In genomic region chr15:54358731-54359130, GRCm38 (mm10) we compare ENCODE assay signal across 22 mouse cellular contexts.
"Had no signal": no experiment of that assay in that cellular context is flagged by ENCODE, and none has a peak within 500 bp of the region (broad histone marks: within the 10 kb centered on the region; RNA-seq: fewer than 3 reads in every experiment).

No protein-coding gene starts in this region.

- H3K27me3 ChIP-seq: limb, embryonic 13.5 days; liver, embryonic 12.5 days; liver, embryonic 15.5 days; lung, embryonic 15.5 days; megakaryocyte, embryonic 14.5 days; midbrain, embryonic 13.5 days; stomach, embryonic 15.5 days had no signal

- H3K36me3 ChIP-seq: limb, embryonic 10.5 days; limb, embryonic 13.5 days; liver, embryonic 12.5 days; liver, embryonic 15.5 days; lung, embryonic 15.5 days; midbrain, embryonic 10.5 days; midbrain, embryonic 13.5 days; stomach, embryonic 15.5 days had no signal

- DNase-seq: kidney, adult 9 months; kidney, postnatal 14 days; layer of hippocampus, adult 9-11 months; liver; lung, adult 18-20 months; lung, postnatal 10 days; lung, postnatal 36 days; right cerebral cortex, adult 18-20 months; right cerebral cortex, postnatal 14 days; right cerebral cortex, postnatal 4 days; spleen, adult 18-20 months; thymus, postnatal 25 days had no signal

- H3K4me1 ChIP-seq: limb, embryonic 10.5 days; limb, embryonic 13.5 days; liver, embryonic 12.5 days; liver, embryonic 15.5 days; megakaryocyte, embryonic 14.5 days; midbrain, embryonic 10.5 days; midbrain, embryonic 13.5 days; stomach, embryonic 15.5 days had no signal

- H3K9ac ChIP-seq: limb, embryonic 13.5 days; liver, embryonic 12.5 days; liver, embryonic 15.5 days; lung, embryonic 15.5 days; midbrain, embryonic 13.5 days; stomach, embryonic 15.5 days had no signal

- H3K4me3 ChIP-seq: layer of hippocampus, adult 2 months; limb, embryonic 10.5 days; limb, embryonic 13.5 days; liver, embryonic 12.5 days; liver, embryonic 15.5 days; lung, embryonic 15.5 days; megakaryocyte, embryonic 14.5 days; midbrain, embryonic 10.5 days; midbrain, embryonic 13.5 days; stomach, embryonic 15.5 days had no signal

- H3K27ac ChIP-seq: layer of hippocampus, adult 2 months; limb, embryonic 10.5 days; limb, embryonic 13.5 days; liver, embryonic 12.5 days; liver, embryonic 15.5 days; lung, embryonic 15.5 days; midbrain, embryonic 10.5 days; midbrain, embryonic 13.5 days; stomach, embryonic 15.5 days had no signal
